Mouse (Mus musculus): ENCODE measurements around the gene Tesc. TPM values are rescaled to one million over a fixed set of nuclear protein-coding genes. Genes with fewer than 3 reads are reported as not detected.

Tesc gene
- polyA plus RNA-seq, 2 experiments, result 0.58 to 1.2 TPM

DNA sequence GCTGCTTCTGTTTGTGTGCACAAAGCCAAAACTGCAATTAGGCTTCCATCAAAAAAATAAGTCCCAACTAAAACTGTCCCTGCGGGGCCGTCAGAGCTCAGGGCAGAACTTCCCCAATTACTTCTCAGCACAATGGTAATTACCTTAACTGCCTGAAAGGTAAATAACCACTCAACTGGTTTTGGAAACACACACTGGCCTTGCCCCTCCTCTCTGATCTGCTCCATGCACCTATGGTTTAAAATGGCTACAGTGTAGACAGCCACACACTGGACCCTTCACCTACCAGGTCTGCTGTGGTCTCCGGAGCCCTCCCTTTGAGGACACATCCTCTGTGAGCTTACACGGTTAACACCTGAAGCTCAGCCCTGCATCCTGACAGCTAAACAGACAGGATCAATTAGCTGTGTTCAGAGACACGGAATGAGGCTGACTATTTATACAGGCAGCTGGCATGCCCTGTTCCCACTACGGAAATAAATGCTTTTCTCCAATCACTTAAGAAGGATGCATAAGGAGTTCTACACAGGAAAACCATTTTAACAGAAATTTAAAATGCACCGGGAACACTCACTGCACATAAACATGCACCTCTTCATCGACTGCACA, 72.4 kb downstream of the Tesc start:
- Histone ChIP-seq H3K4me3 (ENCODE audit: insufficient read depth in 1 of 2, low read depth in 2 of 2, low read length in 2 of 2) (no peak overlapping the region), H3K4me1 (replicated peaks; ENCODE audit: control insufficient read depth in 2 of 2, insufficient read depth in 2 of 2, low read length in 1 of 2) (no peaks in the 10 kb centered on the region), H3K27ac (no peak overlapping the region), H3K27me3 (ENCODE audit: control insufficient read depth, insufficient read depth, low read length) (no peaks in the 10 kb centered on the region), H3K9me3 (ENCODE audit: control insufficient read depth, low read length) (no peaks in the 10 kb centered on the region), H3K9ac (replicated peaks) (no peak overlapping the region), H3K4me2 (ENCODE audit: low read depth) (no peak overlapping the region), H3K36me3 (replicated peaks; ENCODE audit: control insufficient read depth, insufficient read depth, low read depth) (no peaks in the 10 kb centered on the region)
- 74% methylated on average over 8 of the region's 8 CpGs for WGBS (ENCODE audit: insufficient replicate concordance)
- ATAC-seq (ENCODE audit: insufficient read depth), result no peak
- no peak for DNase-seq (ENCODE audit: low read depth in 3 of 3, low spot score in 3 of 3)
- TF ChIP-seq CTCF (IDR thresholded peaks at IDR 0.05; ENCODE audit: low read depth) (no peak), EP300 (IDR thresholded peaks at IDR 0.05; ENCODE audit: low read depth) (no peak)

GRCm38 (mm10) chr5:118105536-118105935, 78.0 kb downstream of the Tesc start:
- DNase-seq (ENCODE audit: low read depth in 3 of 3, low spot score in 3 of 3) (no peak), ATAC-seq (ENCODE audit: insufficient read depth) (no peak)
- Histone ChIP-seq H3K4me2 (ENCODE audit: low read depth) (no peak overlapping the region), H3K4me3 (ENCODE audit: insufficient read depth in 1 of 2, low read depth in 2 of 2, low read length in 2 of 2) (no peak overlapping the region), H3K27ac (no peak overlapping the region), H3K9ac (replicated peaks) (no peak overlapping the region), H3K4me1 (replicated peaks; ENCODE audit: control insufficient read depth in 2 of 2, insufficient read depth in 2 of 2, low read length in 1 of 2) (no peaks in the 10 kb centered on the region), H3K27me3 (ENCODE audit: control insufficient read depth, insufficient read depth, low read length) (no peaks in the 10 kb centered on the region), H3K9me3 (ENCODE audit: control insufficient read depth, low read length) (no peaks in the 10 kb centered on the region), H3K36me3 (replicated peaks; ENCODE audit: control insufficient read depth, insufficient read depth, low read depth) (no peaks in the 10 kb centered on the region)
- no peak for TF ChIP-seq CTCF (IDR thresholded peaks at IDR 0.05; ENCODE audit: low read depth)
- no peak for TF ChIP-seq EP300 (IDR thresholded peaks at IDR 0.05; ENCODE audit: low read depth)
- 77% methylated on average over 8 of the region's 8 CpGs for WGBS (ENCODE audit: insufficient replicate concordance)

GRCm38 (mm10) chr5:118106667-118107066, 79.1 kb downstream of the Tesc start:
- 90% methylated on average over 10 of the region's 10 CpGs for WGBS (ENCODE audit: insufficient replicate concordance)
- Histone ChIP-seq H3K27me3 (ENCODE audit: control insufficient read depth, insufficient read depth, low read length) (no peaks in the 10 kb centered on the region), H3K27ac (no peak overlapping the region), H3K4me1 (replicated peaks; ENCODE audit: control insufficient read depth in 2 of 2, insufficient read depth in 2 of 2, low read length in 1 of 2) (no peaks in the 10 kb centered on the region), H3K36me3 (replicated peaks; ENCODE audit: control insufficient read depth, insufficient read depth, low read depth) (no peaks in the 10 kb centered on the region; the same call in 1 of the 2 replicates), H3K9me3 (ENCODE audit: control insufficient read depth, low read length) (no peaks in the 10 kb centered on the region), H3K4me2 (ENCODE audit: low read depth) (no peak overlapping the region), H3K9ac (replicated peaks) (no peak overlapping the region), H3K4me3 (ENCODE audit: insufficient read depth in 1 of 2, low read depth in 2 of 2, low read length in 2 of 2) (no peak overlapping the region)
- ATAC-seq (ENCODE audit: insufficient read depth) (no peak), DNase-seq (ENCODE audit: low read depth in 3 of 3, low spot score in 3 of 3) (no peak)
- TF ChIP-seq CTCF (IDR thresholded peaks at IDR 0.05; ENCODE audit: low read depth) (no peak), EP300 (IDR thresholded peaks at IDR 0.05; ENCODE audit: low read depth) (no peak)

GRCm38 (mm10) chr5:118108124-118108793, 80.7 kb downstream of the Tesc start:
- Histone ChIP-seq H3K9me3 (ENCODE audit: control insufficient read depth, low read length) (no peaks in the 10 kb centered on the region), H3K4me2 (ENCODE audit: low read depth) (no peak overlapping the region), H3K27ac (no peak overlapping the region), H3K36me3 (replicated peaks; ENCODE audit: control insufficient read depth, insufficient read depth, low read depth) (no peaks in the 10 kb centered on the region; the same call in 1 of the 2 replicates), H3K9ac (replicated peaks) (no peak overlapping the region), H3K4me1 (replicated peaks; ENCODE audit: control insufficient read depth in 2 of 2, insufficient read depth in 2 of 2, low read length in 1 of 2) (no peaks in the 10 kb centered on the region), H3K27me3 (ENCODE audit: control insufficient read depth, insufficient read depth, low read length) (no peaks in the 10 kb centered on the region), H3K4me3 (ENCODE audit: insufficient read depth in 1 of 2, low read depth in 2 of 2, low read length in 2 of 2) (no peak overlapping the region)
- ATAC-seq (ENCODE audit: insufficient read depth), result no peak
- TF ChIP-seq CTCF (IDR thresholded peaks at IDR 0.05; ENCODE audit: low read depth) (no peak), EP300 (IDR thresholded peaks at IDR 0.05; ENCODE audit: low read depth) (no peak)
- no peak for DNase-seq (ENCODE audit: low read depth in 3 of 3, low spot score in 3 of 3)
- WGBS (ENCODE audit: insufficient replicate concordance), result 84% methylated on average over 17 of the region's 17 CpGs

DNA sequence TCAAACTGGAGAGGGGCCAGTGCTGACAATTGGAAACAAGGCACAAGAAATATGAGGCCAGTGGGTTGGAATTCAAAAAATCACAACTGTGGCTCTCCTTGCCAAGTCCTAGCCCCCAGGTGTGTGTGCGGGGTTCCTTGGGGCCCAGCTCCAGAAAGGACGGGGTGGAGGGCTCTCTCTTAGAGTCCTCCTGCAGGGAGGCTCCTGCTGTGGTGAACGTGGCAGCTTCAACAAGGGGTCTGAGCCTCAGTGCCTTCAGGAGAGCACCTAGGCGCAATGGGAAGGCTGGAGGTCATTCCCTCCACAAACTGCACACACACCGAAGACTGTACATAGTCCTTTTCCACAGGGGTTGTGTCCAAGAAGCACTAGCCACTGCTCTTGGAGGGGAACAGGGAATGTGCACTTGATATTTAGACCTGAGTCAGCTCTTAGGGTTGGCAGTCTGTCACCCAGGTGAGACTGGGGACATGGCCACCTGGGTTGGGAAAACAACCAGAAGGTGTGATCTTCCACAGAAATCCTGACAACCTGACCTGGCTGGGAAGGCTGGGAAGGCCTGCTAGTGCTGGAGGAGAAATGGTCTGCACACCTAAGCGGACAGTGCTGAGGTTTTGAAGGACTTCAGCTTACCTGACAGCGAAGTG, 81.4 kb downstream of the Tesc start:
- 81% methylated on average over 7 of the region's 7 CpGs for WGBS (ENCODE audit: insufficient replicate concordance)
- ATAC-seq (ENCODE audit: insufficient read depth) (no peak), DNase-seq (ENCODE audit: low read depth in 3 of 3, low spot score in 3 of 3) (no peak)
- Histone ChIP-seq H3K4me1 (replicated peaks; ENCODE audit: control insufficient read depth in 2 of 2, insufficient read depth in 2 of 2, low read length in 1 of 2) (no peaks in the 10 kb centered on the region), H3K4me3 (ENCODE audit: insufficient read depth in 1 of 2, low read depth in 2 of 2, low read length in 2 of 2) (no peak overlapping the region), H3K4me2 (ENCODE audit: low read depth) (no peak overlapping the region), H3K27me3 (ENCODE audit: control insufficient read depth, insufficient read depth, low read length) (no peaks in the 10 kb centered on the region), H3K27ac (no peak overlapping the region), H3K9me3 (ENCODE audit: control insufficient read depth, low read length) (no peaks in the 10 kb centered on the region), H3K9ac (replicated peaks) (no peak overlapping the region), H3K36me3 (replicated peaks; ENCODE audit: control insufficient read depth, insufficient read depth, low read depth) (no peaks in the 10 kb centered on the region; the same call in 1 of the 2 replicates)
- no peak for TF ChIP-seq CTCF (IDR thresholded peaks at IDR 0.05; ENCODE audit: low read depth)

Other genes with a start within 250 kb of the Tesc start
- gene Nos1, start 246.7 kb upstream of the Tesc start, polyA plus RNA-seq (2012; rRNA removed), result under 0.01 TPM in 2 replicates
- gene Nos1, start 246.7 kb upstream of the Tesc start, polyA plus RNA-seq (2014; fragmentation: Nextera tagmentation; extraction: Ambion mirVana), result not detected in 2 replicates
- gene Fbxo21, start 51.0 kb upstream of the Tesc start, polyA plus RNA-seq (2012; rRNA removed), result 10.0 and 10.6 TPM in 2 replicates
- gene Fbxo21, start 51.0 kb upstream of the Tesc start, polyA plus RNA-seq (2014; fragmentation: Nextera tagmentation; extraction: Ambion mirVana), result 9.5 and 10.3 TPM in 2 replicates
- 10.2 and 10.8 TPM in 2 replicates for gene Fbxw8, start 127.7 kb downstream of the Tesc start, polyA plus RNA-seq (2012; rRNA removed)
- 6.2 and 7.4 TPM in 2 replicates for gene Fbxw8, start 127.7 kb downstream of the Tesc start, polyA plus RNA-seq (2014; fragmentation: Nextera tagmentation; extraction: Ambion mirVana)
- 0.01 and 0.02 TPM in 2 replicates for gene Hrk, start 136.9 kb downstream of the Tesc start, polyA plus RNA-seq (2012; rRNA removed)
- not detected in 2 replicates for gene Hrk, start 136.9 kb downstream of the Tesc start, polyA plus RNA-seq (2014; fragmentation: Nextera tagmentation; extraction: Ambion mirVana)
- 0.78 and 1.1 TPM in 2 replicates for gene Rnft2, start 217.4 kb downstream of the Tesc start, polyA plus RNA-seq (2012; rRNA removed)
- gene Rnft2, start 217.4 kb downstream of the Tesc start, polyA plus RNA-seq (2014; fragmentation: Nextera tagmentation; extraction: Ambion mirVana), result 0.04 and 0.18 TPM in 2 replicates
- gene 2410131K14Rik, start 217.5 kb downstream of the Tesc start, polyA plus RNA-seq (2012; rRNA removed), result 1.1 and 1.2 TPM in 2 replicates
- gene 2410131K14Rik, start 217.5 kb downstream of the Tesc start, polyA plus RNA-seq (2014; fragmentation: Nextera tagmentation; extraction: Ambion mirVana), result 0.85 and 1.2 TPM in 2 replicates

Data from liver, embryonic 14.5 days (tissue).